Mouse (Mus musculus): ENCODE results near the gene Dclk1. TPM values are rescaled to one million over a fixed set of nuclear protein-coding genes. Genes with fewer than 3 reads are reported as not detected.

Gene Dclk1
- polyA plus RNA-seq, 1 experiment = 70.4 TPM

DNA sequence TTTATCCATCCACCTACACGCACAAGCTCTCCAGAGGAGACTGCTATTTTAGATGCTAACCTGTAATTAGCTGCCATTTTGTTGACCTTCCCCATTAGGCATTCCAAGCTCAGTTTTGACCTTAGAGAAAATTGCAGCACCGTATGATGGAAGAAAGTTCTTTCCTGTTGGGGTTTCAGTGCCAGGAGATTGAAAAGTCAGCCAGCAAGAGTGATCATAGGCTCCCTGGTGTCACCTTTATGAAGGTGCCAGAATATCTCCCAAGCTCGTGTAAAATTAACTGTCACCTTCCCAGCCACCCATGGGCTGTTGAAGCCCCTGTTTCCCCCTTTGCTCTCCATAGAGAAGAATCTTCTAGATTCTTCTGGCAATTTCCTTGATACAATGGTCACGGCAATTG is 297.2 kb downstream of the Dclk1 start:
- no peaks in the 10 kb centered on the region for H3K27me3 ChIP-seq (ENCODE audit: control insufficient read depth, insufficient read depth, insufficient read length)
- H3K4me2 ChIP-seq (ENCODE audit: low read depth) = no peak overlapping the region
- no peaks in the 10 kb centered on the region for H3K79me2 ChIP-seq (ENCODE audit: control insufficient read depth, insufficient read depth)
- TF ChIP-seq TCF3 (IDR thresholded peaks at IDR 0.05; ENCODE audit: insufficient read length, low read depth) = no peak
- TF ChIP-seq REST (IDR thresholded peaks at IDR 0.05; ENCODE audit: insufficient read depth, insufficient read length) = no peak
- no peak for TF ChIP-seq SRF (IDR thresholded peaks at IDR 0.05; ENCODE audit: control insufficient read depth, insufficient read length, low read depth)
- TF ChIP-seq MAX (IDR thresholded peaks at IDR 0.05; ENCODE audit: low read depth) = no peak
- no peak for TF ChIP-seq E2F4 (IDR thresholded peaks at IDR 0.05; ENCODE audit: insufficient read depth)
- no peak for TF ChIP-seq POLR2AphosphoS2 (IDR thresholded peaks at IDR 0.05; ENCODE audit: insufficient read length, low read depth)
- TF ChIP-seq POLR2A (IDR thresholded peaks at IDR 0.05; ENCODE audit: insufficient read length, low read depth) = no peak
- no peak for TF ChIP-seq TCF12 (IDR thresholded peaks at IDR 0.05; ENCODE audit: insufficient read depth, poor library complexity, severe bottlenecking)
- TF ChIP-seq MYOD1 (IDR thresholded peaks at IDR 0.05; ENCODE audit: control insufficient read depth in 1 of 3, insufficient read length in 2 of 3, low read depth in 2 of 3) = no peak
- TF ChIP-seq USF1 (IDR thresholded peaks at IDR 0.05; ENCODE audit: low read depth) = no peak
- H3K36me3 ChIP-seq (ENCODE audit: control insufficient read depth, insufficient read depth) = no peaks in the 10 kb centered on the region
- no peak overlapping the region for H3ac ChIP-seq (ENCODE audit: control insufficient read depth, insufficient read length)
- no peak overlapping the region for H3K4me3 ChIP-seq

DNA sequence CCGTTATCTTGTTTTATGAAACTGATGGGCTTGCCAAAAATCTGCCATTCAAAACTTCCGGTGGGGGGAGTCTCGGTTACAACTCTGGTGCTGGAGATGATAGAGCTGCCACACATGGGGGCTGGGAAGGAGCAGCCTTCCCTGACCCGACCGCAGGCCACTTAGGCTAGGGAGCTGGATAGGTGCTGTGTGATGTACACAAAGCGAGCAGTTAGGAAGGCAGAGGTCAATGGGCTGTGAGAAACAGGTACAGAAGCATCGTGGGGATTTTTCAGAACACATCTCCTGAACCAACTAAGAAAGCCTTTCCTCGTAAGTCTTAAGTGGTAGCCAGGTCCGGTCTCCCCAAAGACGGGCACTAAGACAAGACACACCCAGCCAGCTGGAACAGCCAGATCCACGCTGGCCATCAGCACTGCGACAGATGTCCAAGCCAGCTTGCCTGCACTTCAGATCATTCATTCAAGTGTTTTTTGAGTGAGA is 297.7 kb downstream of the Dclk1 start:
- no peak overlapping the region for H3K4me3 ChIP-seq
- H3K79me2 ChIP-seq (ENCODE audit: control insufficient read depth, insufficient read depth) = no peaks in the 10 kb centered on the region
- H3K27me3 ChIP-seq (ENCODE audit: control insufficient read depth, insufficient read depth, insufficient read length) = no peaks in the 10 kb centered on the region
- H3K4me2 ChIP-seq (ENCODE audit: low read depth) = no peak overlapping the region
- H3ac ChIP-seq (ENCODE audit: control insufficient read depth, insufficient read length) = no peak overlapping the region
- no peaks in the 10 kb centered on the region for H3K36me3 ChIP-seq (ENCODE audit: control insufficient read depth, insufficient read depth)
- TF ChIP-seq MAX (IDR thresholded peaks at IDR 0.05; ENCODE audit: low read depth) (no peak), MYOD1 (IDR thresholded peaks at IDR 0.05; ENCODE audit: control insufficient read depth in 1 of 3, insufficient read length in 2 of 3, low read depth in 2 of 3) (peak in 2 of 3 experiments; percentile 15 to 35), TCF3 (IDR thresholded peaks at IDR 0.05; ENCODE audit: insufficient read length, low read depth) (no peak), USF1 (IDR thresholded peaks at IDR 0.05; ENCODE audit: low read depth) (no peak), MYOG (IDR thresholded peaks at IDR 0.05; ENCODE audit: control insufficient read depth in 1 of 3, insufficient read depth in 1 of 3, insufficient read length in 2 of 3, low read depth in 2 of 3) (peak in 1 of 3 experiments; percentile 9), POLR2A (IDR thresholded peaks at IDR 0.05; ENCODE audit: insufficient read length, low read depth) (peak; percentile 21), CEBPB (IDR thresholded peaks at IDR 0.05; ENCODE audit: insufficient read depth, poor library complexity, severe bottlenecking) (no peak), E2F4 (IDR thresholded peaks at IDR 0.05; ENCODE audit: insufficient read depth) (no peak), TCF12 (IDR thresholded peaks at IDR 0.05; ENCODE audit: insufficient read depth, poor library complexity, severe bottlenecking) (no peak), REST (IDR thresholded peaks at IDR 0.05; ENCODE audit: insufficient read depth, insufficient read length) (no peak), SRF (IDR thresholded peaks at IDR 0.05; ENCODE audit: control insufficient read depth, insufficient read length, low read depth) (no peak), POLR2AphosphoS2 (IDR thresholded peaks at IDR 0.05; ENCODE audit: insufficient read length, low read depth) (peak; percentile 61)

DNA sequence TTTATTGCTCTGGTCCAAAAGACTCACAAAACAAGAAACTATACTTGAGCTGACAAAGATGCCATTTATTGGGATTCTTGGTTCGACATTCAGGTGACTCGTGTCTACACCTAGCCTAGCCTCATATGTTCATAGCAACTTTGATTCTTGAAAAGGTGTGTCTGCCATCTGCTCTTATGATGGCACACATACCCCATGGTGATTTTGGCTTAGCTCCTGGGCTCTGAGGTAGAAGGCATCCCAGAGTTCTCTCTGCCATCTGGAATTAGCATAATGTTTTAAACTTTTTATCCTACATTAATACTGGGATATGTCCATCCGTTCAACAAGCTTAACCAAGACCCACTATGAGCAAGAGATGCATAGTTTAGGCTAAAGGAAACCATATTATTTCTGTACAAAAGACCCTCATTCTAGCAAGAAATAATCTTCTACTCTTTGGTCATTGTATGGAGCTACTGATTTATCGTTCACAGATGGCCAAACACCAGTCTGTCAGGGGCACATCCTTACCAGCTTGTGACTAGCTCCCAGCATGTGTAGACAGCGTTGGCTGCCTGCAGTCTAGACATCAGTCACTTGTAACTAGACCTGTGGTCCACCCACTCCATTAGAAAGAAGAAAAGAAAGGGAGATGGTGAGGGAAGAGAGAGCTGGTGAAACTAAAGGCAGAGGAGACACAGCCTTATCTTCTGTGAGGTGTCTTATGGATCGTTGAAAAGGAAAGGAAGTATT is 298.4 kb downstream of the Dclk1 start:
- TF ChIP-seq E2F4 (IDR thresholded peaks at IDR 0.05; ENCODE audit: insufficient read depth) = no peak
- no peak for TF ChIP-seq MAX (IDR thresholded peaks at IDR 0.05; ENCODE audit: low read depth)
- no peak for TF ChIP-seq REST (IDR thresholded peaks at IDR 0.05; ENCODE audit: insufficient read depth, insufficient read length)
- no peak for TF ChIP-seq MYOG (IDR thresholded peaks at IDR 0.05; ENCODE audit: control insufficient read depth in 1 of 3, insufficient read depth in 1 of 3, insufficient read length in 2 of 3, low read depth in 2 of 3)
- no peak for TF ChIP-seq TCF3 (IDR thresholded peaks at IDR 0.05; ENCODE audit: insufficient read length, low read depth)
- TF ChIP-seq POLR2AphosphoS2 (IDR thresholded peaks at IDR 0.05; ENCODE audit: insufficient read length, low read depth) = peak; percentile 46
- H3K79me2 ChIP-seq (ENCODE audit: control insufficient read depth, insufficient read depth) = no peaks in the 10 kb centered on the region
- no peak overlapping the region for H3K4me3 ChIP-seq
- H3K27me3 ChIP-seq (ENCODE audit: control insufficient read depth, insufficient read depth, insufficient read length) = no peaks in the 10 kb centered on the region
- no peak overlapping the region for H3ac ChIP-seq (ENCODE audit: control insufficient read depth, insufficient read length)
- H3K36me3 ChIP-seq (ENCODE audit: control insufficient read depth, insufficient read depth) = no peaks in the 10 kb centered on the region
- H3K4me2 ChIP-seq (ENCODE audit: low read depth) = no peak overlapping the region

DNA sequence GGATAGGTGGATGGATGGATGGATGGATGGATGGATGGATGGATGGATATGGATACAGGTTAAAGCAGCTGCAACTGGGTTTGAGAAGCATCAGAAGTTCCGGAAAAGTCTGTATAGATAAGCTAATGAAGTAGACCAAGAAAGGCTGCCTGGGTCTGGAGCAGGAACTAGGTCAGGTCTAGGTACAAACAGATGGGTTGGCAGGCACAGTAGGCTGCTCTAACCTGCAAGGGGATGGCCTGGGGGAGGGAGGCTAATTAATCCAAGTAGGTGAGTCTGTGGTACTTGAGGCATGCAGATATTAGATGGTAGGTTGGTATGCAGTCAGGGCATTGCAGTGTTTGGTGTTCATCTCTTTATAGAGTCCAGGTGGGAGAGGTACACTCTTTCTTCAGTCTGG is 299.6 kb downstream of the Dclk1 start:
- H3K4me2 ChIP-seq (ENCODE audit: low read depth) = no peak overlapping the region
- H3K36me3 ChIP-seq (ENCODE audit: control insufficient read depth, insufficient read depth) = no peaks in the 10 kb centered on the region
- TF ChIP-seq POLR2AphosphoS2 (IDR thresholded peaks at IDR 0.05; ENCODE audit: insufficient read length, low read depth) (no peak), MAX (IDR thresholded peaks at IDR 0.05; ENCODE audit: low read depth) (no peak), MYOG (IDR thresholded peaks at IDR 0.05; ENCODE audit: control insufficient read depth in 1 of 3, insufficient read depth in 1 of 3, insufficient read length in 2 of 3, low read depth in 2 of 3) (no peak), MYOD1 (IDR thresholded peaks at IDR 0.05; ENCODE audit: control insufficient read depth in 1 of 3, insufficient read length in 2 of 3, low read depth in 2 of 3) (no peak), SRF (IDR thresholded peaks at IDR 0.05; ENCODE audit: control insufficient read depth, insufficient read length, low read depth) (no peak), CEBPB (IDR thresholded peaks at IDR 0.05; ENCODE audit: insufficient read depth, poor library complexity, severe bottlenecking) (no peak), TCF3 (IDR thresholded peaks at IDR 0.05; ENCODE audit: insufficient read length, low read depth) (no peak), REST (IDR thresholded peaks at IDR 0.05; ENCODE audit: insufficient read depth, insufficient read length) (no peak), USF1 (IDR thresholded peaks at IDR 0.05; ENCODE audit: low read depth) (no peak), E2F4 (IDR thresholded peaks at IDR 0.05; ENCODE audit: insufficient read depth) (no peak)

More for the DNA sequence above, 299.6 kb downstream of the Dclk1 start:
- Histone ChIP-seq H3K79me2 (ENCODE audit: control insufficient read depth, insufficient read depth) (no peaks in the 10 kb centered on the region), H3K4me3 (no peak overlapping the region), H3ac (ENCODE audit: control insufficient read depth, insufficient read length) (no peak overlapping the region), H3K27me3 (ENCODE audit: control insufficient read depth, insufficient read depth, insufficient read length) (no peaks in the 10 kb centered on the region)

Data from myocyte (in vitro differentiated cells).